Mouse (Mus musculus): Measurements from ENCODE around the gene Bub1. TPM values are rescaled to one million over a fixed set of nuclear protein-coding genes. Genes with fewer than 3 reads are reported as not detected.

The Bub1 gene
- polyA plus RNA-seq (2015; fragmentation: Illumina TruSeq; extraction: RNeasy Lipid Tissue Mini Kit (QIAGEN cat#74804); ENCODE audit: insufficient read depth, low replicate concordance): 9.3 TPM

DNA sequence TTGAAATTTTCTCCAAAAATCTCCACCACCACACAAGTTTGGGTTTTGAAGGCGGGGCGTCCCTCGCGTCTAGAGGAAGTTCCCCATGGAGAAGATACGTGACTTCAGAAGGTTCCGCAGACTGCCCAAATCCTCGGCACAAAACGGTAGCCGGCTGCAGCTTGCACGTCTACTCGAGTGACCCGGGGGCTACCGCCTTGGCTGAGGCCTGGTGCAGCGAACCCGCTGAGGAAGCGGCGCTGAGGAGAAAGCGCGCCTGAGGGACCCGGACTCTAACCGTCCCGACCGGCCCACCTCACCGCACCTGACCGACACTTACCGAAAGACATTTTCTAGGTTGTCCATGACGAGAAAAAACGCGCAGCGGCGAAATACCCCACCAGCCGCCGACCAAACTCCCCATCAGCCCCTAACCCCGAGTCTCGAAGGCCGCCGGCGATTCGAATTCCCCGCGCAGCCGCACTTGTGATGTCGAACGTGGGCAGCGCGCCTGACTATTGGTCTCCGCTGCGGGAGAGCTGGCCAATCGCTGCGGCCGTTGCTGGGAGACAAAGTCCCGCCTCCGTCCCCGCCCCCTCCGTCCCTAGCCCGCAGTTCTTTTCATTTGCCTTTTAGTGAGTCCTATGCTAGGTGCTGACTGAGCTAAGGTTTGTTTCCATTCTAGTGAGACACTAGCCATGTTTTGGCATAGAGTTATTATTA lies at the start of gene Bub1:
Gene Bub1, minus strand, starts transcription at position 465 of the 702 bp plus-strand sequence.

DNA sequence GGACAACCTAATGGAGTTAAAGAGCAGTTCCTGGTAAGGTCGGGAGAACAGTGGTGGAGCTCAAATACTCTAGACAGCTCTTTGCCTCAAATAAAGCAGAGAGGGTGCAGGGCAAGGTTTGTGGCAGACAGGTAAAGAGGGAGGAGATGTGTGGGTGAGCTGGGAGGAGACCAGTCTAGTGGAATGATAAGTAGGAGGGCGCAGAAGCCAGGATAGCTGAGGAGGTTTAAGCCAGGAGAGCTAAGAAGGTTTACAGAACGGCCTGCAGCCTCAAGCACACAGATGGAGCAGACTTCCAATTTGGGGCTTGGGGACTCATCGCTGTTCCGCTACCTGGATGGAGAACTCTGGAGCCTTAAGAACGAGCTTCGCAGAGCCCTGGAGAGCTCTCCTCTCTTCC lies 6.9 kb upstream of the Bub1 start, which contains the start of gene Acoxl:
Gene Acoxl, plus strand, starts transcription at position 301 of the 400 bp plus-strand sequence.

GRCm38 (mm10) chr2:127791919-127792603 lies 39.6 kb downstream of the Bub1 start, which contains the start of gene Mtln:
Mtln (minus strand) TSS chr2:127792488.

DNA sequence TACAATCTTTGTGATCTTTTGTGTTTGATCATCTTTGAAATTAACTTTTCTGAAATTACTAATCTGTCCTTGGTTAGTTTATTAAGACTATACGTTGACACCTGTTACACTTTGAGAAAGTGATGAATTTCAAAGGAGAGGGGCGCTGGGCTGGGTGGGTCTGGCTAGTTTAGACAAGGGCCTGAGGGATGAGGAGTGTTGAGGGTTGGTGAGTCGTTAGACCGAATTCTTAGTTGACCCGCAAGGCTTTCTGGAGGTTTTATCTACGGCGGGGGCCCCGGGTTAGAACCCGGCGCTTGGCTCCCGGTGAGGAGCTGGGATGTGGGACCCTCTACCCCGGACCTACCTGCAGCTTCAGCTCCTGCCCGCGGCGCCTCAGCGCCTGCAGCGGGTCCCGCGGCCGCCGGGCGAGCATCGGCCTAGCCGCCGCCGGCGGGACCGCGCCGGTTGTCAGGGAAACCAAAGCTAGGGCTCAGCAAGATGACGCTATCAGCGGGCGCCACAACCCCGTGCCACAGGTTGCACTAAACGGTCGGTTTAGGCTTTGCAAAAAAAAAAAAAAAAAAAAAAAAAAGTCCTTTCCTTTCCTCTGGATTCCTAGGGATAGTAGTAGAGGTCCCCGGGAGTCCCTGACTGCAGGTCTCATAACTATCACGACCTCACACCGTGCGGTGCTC lies 43.1 kb downstream of the Bub1 start, which contains the start of gene Nphp1:
Gene Nphp1, minus strand, starts transcription at position 458 of the 677 bp plus-strand sequence.

Other genes starting within 250 kb of the Bub1 start
- 5.0 TPM for gene Zfp661, start 244.8 kb downstream of the Bub1 start, polyA plus RNA-seq (2015; fragmentation: Illumina TruSeq; extraction: RNeasy Lipid Tissue Mini Kit (QIAGEN cat#74804); ENCODE audit: insufficient read depth, low replicate concordance)
- gene Mrps5, start 244.6 kb downstream of the Bub1 start, polyA plus RNA-seq (2015; fragmentation: Illumina TruSeq; extraction: RNeasy Lipid Tissue Mini Kit (QIAGEN cat#74804); ENCODE audit: insufficient read depth, low replicate concordance): 50.2 TPM
- gene Mal, start 175.2 kb downstream of the Bub1 start, polyA plus RNA-seq (2015; fragmentation: Illumina TruSeq; extraction: RNeasy Lipid Tissue Mini Kit (QIAGEN cat#74804); ENCODE audit: insufficient read depth, low replicate concordance): 5.2 TPM
- gene Mall, start 101.9 kb downstream of the Bub1 start, polyA plus RNA-seq (2015; fragmentation: Illumina TruSeq; extraction: RNeasy Lipid Tissue Mini Kit (QIAGEN cat#74804); ENCODE audit: insufficient read depth, low replicate concordance): 0.19 TPM
- gene Nphp1, start 43.0 kb downstream of the Bub1 start, polyA plus RNA-seq (2015; fragmentation: Illumina TruSeq; extraction: RNeasy Lipid Tissue Mini Kit (QIAGEN cat#74804); ENCODE audit: insufficient read depth, low replicate concordance): 4.8 TPM
- 6.3 TPM for gene Mtln, start 39.4 kb downstream of the Bub1 start, polyA plus RNA-seq (2015; fragmentation: Illumina TruSeq; extraction: RNeasy Lipid Tissue Mini Kit (QIAGEN cat#74804); ENCODE audit: insufficient read depth, low replicate concordance)
- 0.37 TPM for gene Acoxl, start 7.0 kb upstream of the Bub1 start, polyA plus RNA-seq (2015; fragmentation: Illumina TruSeq; extraction: RNeasy Lipid Tissue Mini Kit (QIAGEN cat#74804); ENCODE audit: insufficient read depth, low replicate concordance)